25 mouse cellular contexts compared by ENCODE assay signal in the genomic region with DNA sequence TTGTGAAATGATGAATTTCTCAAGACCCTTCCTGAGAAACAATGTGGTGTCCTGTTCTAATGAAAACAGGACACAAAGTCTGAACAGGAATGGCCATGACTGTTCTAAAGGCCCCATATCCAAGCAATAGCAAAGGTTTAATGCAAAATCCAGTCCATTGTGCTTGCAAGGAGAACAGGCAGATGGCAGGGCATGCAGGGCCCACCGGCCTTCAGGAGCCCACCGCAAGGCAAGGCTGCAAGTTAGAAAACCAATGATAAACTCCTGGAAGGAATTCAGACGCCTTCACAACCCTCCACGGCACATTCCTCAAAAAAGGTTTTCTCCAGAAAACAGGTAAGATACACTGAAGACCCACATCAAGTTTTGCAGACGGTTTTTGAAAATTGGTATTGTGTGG.
"Had no signal": no experiment of that assay in that cellular context is flagged by ENCODE, and none has a peak within 500 bp of the region (broad histone marks: within the 10 kb centered on the region; RNA-seq: fewer than 3 reads in every experiment).

No protein-coding gene starts in this region.

- H3K36me3 ChIP-seq: hindbrain, embryonic 13.5 days; hindbrain, embryonic 15.5 days; kidney, embryonic 15.5 days; limb, embryonic 13.5 days; limb, embryonic 15.5 days; liver, embryonic 12.5 days had no signal

- H3K4me3 ChIP-seq: heart, embryonic 13.5 days; heart, embryonic 15.5 days; hindbrain, embryonic 13.5 days; hindbrain, embryonic 15.5 days; kidney, embryonic 15.5 days; limb, embryonic 13.5 days; limb, embryonic 15.5 days; liver, embryonic 12.5 days had no signal

- H3K27me3 ChIP-seq: heart, embryonic 13.5 days; heart, embryonic 15.5 days; hindbrain, embryonic 13.5 days; hindbrain, embryonic 15.5 days; kidney, embryonic 15.5 days; limb, embryonic 13.5 days; limb, embryonic 15.5 days; liver, embryonic 12.5 days had no signal

- H3K9ac ChIP-seq: heart, embryonic 13.5 days; heart, embryonic 15.5 days; hindbrain, embryonic 13.5 days; hindbrain, embryonic 15.5 days; kidney, embryonic 15.5 days; limb, embryonic 13.5 days; limb, embryonic 15.5 days; liver, embryonic 12.5 days; liver, embryonic 14.5 days had no signal

- ATAC-seq: hindbrain, postnatal 0 days; intestine, embryonic 16.5 days; liver, embryonic 12.5 days had no signal

- H3K4me2 ChIP-seq: heart, embryonic 11.5 days; heart, embryonic 13.5 days; heart, embryonic 15.5 days; hindbrain, embryonic 13.5 days; hindbrain, embryonic 15.5 days; kidney, embryonic 15.5 days; limb, embryonic 13.5 days; limb, embryonic 15.5 days; liver, embryonic 12.5 days had no signal

- H3K4me1 ChIP-seq: hindbrain, embryonic 13.5 days; hindbrain, embryonic 15.5 days; kidney, embryonic 15.5 days; limb, embryonic 15.5 days; liver, embryonic 12.5 days had no signal

- DNase-seq: gastrocnemius, postnatal 14 days; gastrocnemius, postnatal 36 days; heart, adult 18-20 months; heart, postnatal 36 days; kidney, adult 11 months; kidney, adult 2 months; kidney, adult 9 months; kidney, postnatal 14 days; kidney, postnatal 36 days; layer of hippocampus, adult 9-11 months; layer of hippocampus, postnatal 36 days; left cerebral cortex, postnatal 4 days had no signal

- H3K27ac ChIP-seq: heart, embryonic 13.5 days; heart, embryonic 15.5 days; hindbrain, embryonic 13.5 days; hindbrain, embryonic 15.5 days; hindbrain, postnatal 0 days; kidney, embryonic 15.5 days; kidney, postnatal 0 days; limb, embryonic 13.5 days; limb, embryonic 15.5 days; liver, embryonic 12.5 days; liver, embryonic 14.5 days had no signal

- H3K9me3 ChIP-seq: heart, embryonic 15.5 days; hindbrain, embryonic 13.5 days; hindbrain, embryonic 15.5 days; kidney, embryonic 15.5 days; limb, embryonic 13.5 days; limb, embryonic 15.5 days; liver, embryonic 12.5 days had no signal
